Mouse (Mus musculus): ENCODE measurements around the gene Ascc1.

DNA sequence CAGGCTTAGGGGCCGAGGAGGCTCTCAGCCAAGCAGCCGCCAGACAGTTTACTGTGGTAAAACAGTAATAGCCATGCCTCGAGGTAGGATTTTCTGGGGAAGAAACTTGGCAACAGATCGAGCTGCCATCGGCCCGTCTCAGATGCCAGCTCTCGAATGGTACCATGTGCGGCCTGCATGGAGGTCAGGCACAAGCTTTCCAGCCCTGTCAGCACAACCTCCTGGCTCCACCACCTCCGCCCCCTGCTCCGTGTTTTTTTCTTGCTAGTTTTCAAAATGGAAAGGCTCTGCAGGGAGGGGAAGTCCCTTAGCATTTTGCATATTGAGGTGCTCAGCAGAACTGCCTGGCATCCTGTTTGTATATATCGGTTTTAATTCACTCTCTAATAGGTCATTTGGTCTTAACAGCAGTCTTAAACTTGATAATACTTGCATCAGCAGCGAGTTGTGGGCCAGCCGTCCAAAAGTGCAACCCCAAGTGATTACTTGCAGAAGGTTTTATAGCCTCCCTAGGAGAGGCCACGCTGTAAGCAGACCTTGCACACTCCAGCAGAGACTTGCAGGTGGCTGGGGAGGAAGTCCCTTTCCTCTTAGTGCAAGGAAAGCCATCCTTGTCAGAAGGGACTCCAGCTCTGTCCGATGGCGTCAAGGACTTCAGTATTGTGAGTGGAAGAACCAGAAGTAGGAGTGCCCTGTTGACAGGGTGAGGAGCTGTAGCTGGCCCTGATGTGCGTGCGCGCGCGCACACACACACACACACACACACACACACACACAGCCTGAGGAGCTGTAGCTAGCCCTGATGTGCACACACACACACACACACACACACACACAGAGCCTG lies 78.6 kb downstream of the Ascc1 start:
- TF ChIP-seq POLR2A (IDR thresholded peaks at IDR 0.05; ENCODE audit: low read depth, low read length) (no peak), CTCF (IDR thresholded peaks at IDR 0.05; ENCODE audit: extremely low read depth, insufficient read length, insufficient replicate concordance, low read depth, low read length) (no peak)
